Mouse (Mus musculus): ENCODE results near the gene Jdp2. TPM values are rescaled to one million over a fixed set of nuclear protein-coding genes. Genes with fewer than 3 reads are reported as not detected.

Jdp2 gene
- polyA plus RNA-seq, 1 experiment from 2014 or later, result 0.89 TPM

- ATAC-seq (ENCODE audit: insufficient read depth, low FRiP score, low read depth), result no peak
- no peaks in the 10 kb centered on the region for H3K27me3 ChIP-seq (replicated peaks)
- 58% methylated on average over 3 of the region's 3 CpGs for WGBS
Observed at GRCm38 (mm10) chr12:85670080-85670479, 71.3 kb downstream of the Jdp2 start.

DNA sequence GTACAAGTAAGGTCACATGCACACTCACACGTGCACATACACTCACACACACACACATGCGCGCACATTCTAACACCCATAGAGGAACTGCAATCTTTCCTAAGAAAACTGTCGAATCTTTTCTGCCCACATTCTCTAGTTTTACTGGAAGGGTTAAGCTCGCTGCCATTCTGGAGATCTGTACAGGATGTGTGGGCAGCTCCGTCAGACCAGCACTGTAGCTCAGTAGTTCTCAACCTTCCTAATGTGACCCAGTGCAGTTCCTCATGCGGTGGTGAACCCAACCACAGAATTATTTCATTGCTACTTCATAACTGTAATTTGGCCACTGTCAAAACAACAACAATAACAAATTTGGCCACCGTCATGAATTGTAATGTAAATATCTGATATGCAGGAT is 75.1 kb downstream of the Jdp2 start:
- Histone ChIP-seq H3K27ac (no peak overlapping the region), H3K9me3 (no peaks in the 10 kb centered on the region), H3K4me2 (no peak overlapping the region), H3K27me3 (replicated peaks) (no peaks in the 10 kb centered on the region), H3K36me3 (no peaks in the 10 kb centered on the region), H3K4me1 (peaks cover 2% of the 10 kb centered on the region; the same call in 1 of the 2 replicates), H3K4me3 (replicated peaks) (no peak overlapping the region), H3K9ac (no peak overlapping the region)
- ATAC-seq (ENCODE audit: insufficient read depth, low FRiP score, low read depth), result no peak
- WGBS, result 81% methylated on average over 8 of the region's 8 CpGs

More at GRCm38 (mm10) chr12:85670080-85670479, 71.3 kb downstream of the Jdp2 start:
- Histone ChIP-seq H3K9me3 (no peaks in the 10 kb centered on the region), H3K4me3 (replicated peaks) (no peak overlapping the region), H3K4me1 (peaks cover 7% of the 10 kb centered on the region; the same call in 1 of the 2 replicates), H3K27ac (no peak overlapping the region), H3K36me3 (no peaks in the 10 kb centered on the region), H3K9ac (no peak overlapping the region), H3K4me2 (no peak overlapping the region)

GRCm38 (mm10) chr12:85679117-85679516 is 80.3 kb downstream of the Jdp2 start:
- no peak for ATAC-seq (ENCODE audit: insufficient read depth, low FRiP score, low read depth)
- Histone ChIP-seq H3K27me3 (replicated peaks) (no peaks in the 10 kb centered on the region), H3K27ac (no peak overlapping the region), H3K4me3 (replicated peaks) (no peak overlapping the region), H3K4me2 (no peak overlapping the region), H3K36me3 (no peaks in the 10 kb centered on the region), H3K9ac (no peak overlapping the region), H3K4me1 (no peaks in the 10 kb centered on the region), H3K9me3 (no peaks in the 10 kb centered on the region)
- WGBS, result 79% methylated on average over 5 of the region's 5 CpGs

DNA sequence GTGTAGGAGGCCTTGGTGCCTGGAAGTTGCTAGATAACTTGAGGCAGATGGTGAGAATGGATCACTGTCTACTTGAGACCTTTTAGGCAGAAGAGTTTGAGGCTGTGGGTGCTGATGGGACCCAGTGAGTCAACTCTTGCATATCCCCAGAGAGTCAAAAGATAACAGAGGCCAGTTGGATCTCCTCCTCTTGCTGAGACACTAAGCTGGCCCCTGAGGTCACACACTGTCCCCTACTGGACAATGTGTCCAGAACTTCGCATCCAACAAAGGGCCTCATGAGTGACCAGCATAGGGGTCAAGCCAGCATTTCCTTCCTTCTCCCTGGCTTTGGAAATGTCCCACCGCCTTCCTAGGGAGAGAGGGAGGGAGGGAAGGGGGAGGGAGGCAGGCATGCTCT is 81.0 kb downstream of the Jdp2 start:
- Histone ChIP-seq H3K27ac (no peak overlapping the region), H3K9ac (no peak overlapping the region), H3K36me3 (no peaks in the 10 kb centered on the region), H3K27me3 (replicated peaks) (no peaks in the 10 kb centered on the region), H3K4me3 (replicated peaks) (no peak overlapping the region), H3K9me3 (no peaks in the 10 kb centered on the region), H3K4me2 (no peak overlapping the region), H3K4me1 (no peaks in the 10 kb centered on the region)
- no peak for ATAC-seq (ENCODE audit: insufficient read depth, low FRiP score, low read depth)
- 43% methylated on average over 2 of the region's 2 CpGs for WGBS

DNA sequence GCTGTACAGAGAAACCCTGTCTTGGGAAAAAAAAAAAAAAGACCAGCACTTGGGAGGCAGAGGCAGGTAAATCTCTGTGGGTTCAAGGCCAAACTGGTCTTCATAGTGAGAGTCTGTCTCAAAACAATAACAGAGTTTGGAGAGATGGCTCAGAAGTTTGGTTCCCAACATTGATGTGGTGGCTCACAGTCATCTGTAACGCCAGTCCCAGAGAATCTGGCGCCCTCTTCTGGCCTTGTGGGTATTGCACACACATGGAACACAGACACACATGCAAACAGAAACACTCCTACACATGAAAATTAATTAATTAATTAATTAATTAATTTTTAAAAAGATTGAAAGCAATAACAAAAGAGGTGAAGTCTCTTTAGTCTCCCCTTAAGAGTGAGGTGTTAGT is 83.5 kb downstream of the Jdp2 start:
- WGBS, result 35% methylated on average over 2 of the region's 2 CpGs

DNA sequence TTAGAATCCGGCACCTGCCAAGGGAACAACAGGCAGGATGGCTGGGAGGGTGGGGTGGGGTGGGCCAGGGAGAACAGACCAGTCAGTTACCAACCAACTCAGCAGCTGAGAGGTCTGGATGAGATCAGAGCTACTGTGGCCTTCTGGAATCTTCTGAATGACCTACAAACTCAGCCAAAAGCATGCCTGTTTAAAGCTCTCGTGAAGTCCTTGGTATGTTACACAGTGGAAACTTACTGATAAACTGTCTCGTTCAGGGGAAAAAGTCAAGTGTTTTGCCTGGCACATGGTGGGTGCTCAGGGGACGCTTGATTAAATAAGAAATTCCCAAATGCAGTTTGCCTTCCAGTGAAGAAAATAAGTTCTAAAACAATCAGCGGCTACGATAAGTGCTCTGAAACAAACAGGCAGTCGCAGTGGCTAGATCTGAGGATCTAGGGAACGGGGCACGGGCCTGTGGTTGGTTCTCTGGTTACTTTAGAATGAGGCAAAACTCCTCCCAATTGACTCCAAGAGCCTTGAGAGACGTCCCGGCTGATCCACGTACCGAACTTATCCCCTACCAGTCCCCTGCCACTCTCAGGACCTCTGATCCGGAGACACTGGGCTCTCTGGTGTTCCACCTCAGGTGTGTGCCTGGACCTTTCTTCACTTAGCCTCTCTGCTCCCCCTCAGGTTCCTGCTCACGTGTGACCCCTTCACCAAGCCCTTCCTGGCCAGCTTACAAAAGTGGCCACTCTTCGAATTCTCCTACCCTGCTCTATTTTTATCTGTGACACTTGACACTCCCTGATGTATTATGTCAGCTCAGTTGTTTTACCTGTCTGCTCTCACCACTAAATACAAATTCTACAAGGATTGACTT is 85.8 kb downstream of the Jdp2 start:
- ATAC-seq (ENCODE audit: insufficient read depth, low FRiP score, low read depth), result no peak
- Histone ChIP-seq H3K9ac (no peak overlapping the region), H3K27ac (no peak overlapping the region), H3K9me3 (no peaks in the 10 kb centered on the region), H3K36me3 (no peaks in the 10 kb centered on the region), H3K4me2 (no peak overlapping the region), H3K4me3 (replicated peaks) (no peak overlapping the region), H3K4me1 (no peaks in the 10 kb centered on the region), H3K27me3 (replicated peaks) (no peaks in the 10 kb centered on the region)
- 77% methylated on average over 16 of the region's 16 CpGs for WGBS

More for the DNA sequence above, 83.5 kb downstream of the Jdp2 start:
- H3K27me3 ChIP-seq (replicated peaks), result no peaks in the 10 kb centered on the region
- no peak overlapping the region for H3K4me2 ChIP-seq
- H3K4me1 ChIP-seq, result no peaks in the 10 kb centered on the region
- no peak overlapping the region for H3K9ac ChIP-seq
- no peaks in the 10 kb centered on the region for H3K9me3 ChIP-seq
- no peak overlapping the region for H3K27ac ChIP-seq
- ATAC-seq (ENCODE audit: insufficient read depth, low FRiP score, low read depth), result no peak
- H3K4me3 ChIP-seq (replicated peaks), result no peak overlapping the region
- no peaks in the 10 kb centered on the region for H3K36me3 ChIP-seq

GRCm38 (mm10) chr12:85686466-85687216 is 87.8 kb downstream of the Jdp2 start, which contains the start of gene Batf:
Batf (plus strand) TSS chr12:85686669.
- 26% methylated on average over 22 of the region's 22 CpGs for WGBS
- Histone ChIP-seq H3K27me3 (replicated peaks) (no peaks in the 10 kb centered on the region), H3K4me1 (no peaks in the 10 kb centered on the region), H3K27ac (no peak within 1 kb of the TSS), H3K9me3 (no peaks in the 10 kb centered on the region), H3K4me3 (replicated peaks) (peak within 1 kb of the TSS; percentile 15), H3K9ac (no peak within 1 kb of the TSS), H3K4me2 (peak within 1 kb of the TSS; percentile 41), H3K36me3 (no peaks in the 10 kb centered on the region)
- no peak for ATAC-seq (ENCODE audit: insufficient read depth, low FRiP score, low read depth)

DNA sequence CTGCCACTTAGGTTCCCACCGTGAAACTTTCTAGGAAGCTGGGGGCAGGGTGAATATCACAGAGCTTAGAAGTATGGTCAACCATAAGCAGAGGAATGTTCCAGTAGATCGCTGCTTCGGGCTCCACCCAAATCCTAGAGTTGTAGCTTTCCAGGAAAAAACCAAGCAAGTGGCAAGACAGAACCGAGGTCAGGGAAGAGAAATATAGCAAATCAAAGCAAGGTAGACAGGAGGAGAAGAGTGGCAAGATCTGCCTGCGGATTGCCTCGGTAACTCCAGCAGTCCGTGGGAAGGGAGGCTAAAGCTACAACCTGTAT is 88.3 kb downstream of the Jdp2 start:
- ATAC-seq (ENCODE audit: insufficient read depth, low FRiP score, low read depth), result no peak
- Histone ChIP-seq H3K27me3 (replicated peaks) (no peaks in the 10 kb centered on the region), H3K4me3 (replicated peaks) (peak overlapping the region; percentile 15), H3K9ac (no peak overlapping the region), H3K4me1 (no peaks in the 10 kb centered on the region), H3K27ac (no peak overlapping the region), H3K4me2 (peak overlapping the region; percentile 41; the same call in 1 of the 2 replicates), H3K9me3 (no peaks in the 10 kb centered on the region), H3K36me3 (no peaks in the 10 kb centered on the region)
- WGBS, result 58% methylated on average over 7 of the region's 7 CpGs

GRCm38 (mm10) chr12:85687846-85688245 is 89.0 kb downstream of the Jdp2 start:
- Histone ChIP-seq H3K4me2 (no peak overlapping the region), H3K4me1 (no peaks in the 10 kb centered on the region), H3K4me3 (replicated peaks) (no peak overlapping the region), H3K36me3 (no peaks in the 10 kb centered on the region), H3K9ac (no peak overlapping the region), H3K9me3 (no peaks in the 10 kb centered on the region), H3K27ac (no peak overlapping the region), H3K27me3 (replicated peaks) (no peaks in the 10 kb centered on the region)
- 65% methylated on average over 6 of the region's 6 CpGs for WGBS
- no peak for ATAC-seq (ENCODE audit: insufficient read depth, low FRiP score, low read depth)

Other genes with a start within 250 kb of the Jdp2 start
- 359 and 399 TPM in 2 replicates for gene Tmed10, start 224.2 kb upstream of the Jdp2 start, polyA plus RNA-seq (2015; fragmentation: Nextera tagmentation; extraction: Ambion mirVana)
- gene Fos, start 125.1 kb upstream of the Jdp2 start, polyA plus RNA-seq (2015; fragmentation: Nextera tagmentation; extraction: Ambion mirVana), result 10.5 and 16.4 TPM in 2 replicates
- 3.4 and 5.3 TPM in 2 replicates for gene Batf, start 87.6 kb downstream of the Jdp2 start, polyA plus RNA-seq (2015; fragmentation: Nextera tagmentation; extraction: Ambion mirVana)
- 2.0 and 2.2 TPM in 2 replicates for gene Flvcr2, start 147.5 kb downstream of the Jdp2 start, polyA plus RNA-seq (2015; fragmentation: Nextera tagmentation; extraction: Ambion mirVana)
- 128 and 132 TPM in 2 replicates for gene Erg28, start 225.5 kb downstream of the Jdp2 start, polyA plus RNA-seq (2015; fragmentation: Nextera tagmentation; extraction: Ambion mirVana)
- gene Ttll5, start 225.6 kb downstream of the Jdp2 start, polyA plus RNA-seq (2015; fragmentation: Nextera tagmentation; extraction: Ambion mirVana), result 12.4 and 13.0 TPM in 2 replicates